Mouse (Mus musculus): ENCODE measurements around the gene Gnl1. TPM values are rescaled to one million over a fixed set of nuclear protein-coding genes. Genes with fewer than 3 reads are reported as not detected.
"Not testable (repeated sequence)": the region's sequence is repeated elsewhere in the genome, so short reads cannot be mapped to it uniquely, and the experiment has no call there.

Gene Gnl1
- polyA plus RNA-seq, 2 experiments: 4.4 to 5.2 TPM

DNA sequence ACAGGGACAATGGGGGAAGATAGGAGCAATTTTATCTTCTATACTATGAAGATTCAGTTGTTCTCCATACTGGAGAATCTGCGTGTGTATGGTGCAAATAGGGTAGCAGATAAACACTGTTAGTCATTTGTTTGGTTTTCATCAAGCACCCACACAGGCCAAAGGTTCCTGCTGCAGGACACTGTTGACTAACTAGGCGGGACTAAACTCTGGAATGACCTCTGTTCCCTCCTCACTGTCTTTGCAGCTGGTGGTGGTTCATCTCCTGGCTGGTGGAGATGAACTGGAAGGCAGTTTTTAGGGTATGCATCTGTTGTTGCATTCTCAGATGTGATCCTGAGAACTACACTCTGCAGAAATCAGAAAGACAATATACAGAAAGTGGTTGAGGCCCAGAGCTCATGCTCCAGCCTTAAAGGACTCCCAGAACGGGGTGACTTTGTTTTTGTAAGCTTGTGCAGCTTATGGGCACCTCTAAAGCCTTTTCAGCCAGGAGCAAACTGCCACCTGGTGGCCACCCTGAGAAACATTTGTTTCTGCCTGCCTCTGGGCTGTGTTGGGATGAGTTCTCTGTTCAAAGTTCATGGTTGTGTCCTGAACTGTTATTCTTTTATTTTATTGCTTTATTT is 55.5 kb downstream of the Gnl1 start:
- H3K4me3 ChIP-seq (ENCODE audit: insufficient read depth in 1 of 2, low read depth in 2 of 2, low read length in 2 of 2); H3K9ac ChIP-seq (replicated peaks); H3K36me3 ChIP-seq (replicated peaks; ENCODE audit: control insufficient read depth, insufficient read depth, low read depth); H3K27ac ChIP-seq; H3K4me2 ChIP-seq (ENCODE audit: low read depth); DNase-seq (ENCODE audit: low read depth in 3 of 3, low spot score in 3 of 3); H3K27me3 ChIP-seq (ENCODE audit: control insufficient read depth, insufficient read depth, low read length); H3K9me3 ChIP-seq (ENCODE audit: control insufficient read depth, low read length): not testable (repeated sequence)
- ATAC-seq (ENCODE audit: insufficient read depth): peak; percentile 59
- TF ChIP-seq CTCF (IDR thresholded peaks at IDR 0.05; ENCODE audit: low read depth): peak; percentile 72
- peaks cover 0 to 12% of the 10 kb centered on the region in 2 experiments; a peak in 3 of 4 replicates for H3K4me1 ChIP-seq (replicated peaks; ENCODE audit: control insufficient read depth in 2 of 2, insufficient read depth in 2 of 2, low read length in 1 of 2)
- 26% methylated on average over 3 of the region's 3 CpGs for WGBS (ENCODE audit: insufficient replicate concordance)

DNA sequence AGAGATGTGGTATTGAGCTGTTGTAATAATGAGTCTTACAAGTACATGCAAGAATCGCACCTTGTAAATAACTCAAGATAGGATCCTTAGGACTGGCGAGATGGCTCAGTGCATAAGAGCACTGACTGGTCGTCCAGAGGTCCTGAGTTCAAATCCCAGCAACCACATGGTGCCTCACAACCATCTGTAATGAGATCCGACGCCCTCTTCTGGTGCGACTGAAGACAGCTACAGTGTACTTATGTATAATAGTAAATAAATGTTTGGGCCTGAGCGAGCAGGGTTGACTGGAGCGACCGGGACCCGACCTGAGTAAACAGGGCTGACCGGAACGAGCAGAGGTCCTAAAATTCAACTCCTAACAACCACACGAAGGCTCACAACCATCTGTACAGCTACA is 56.5 kb downstream of the Gnl1 start:
- 73% methylated on average over 13 of the region's 13 CpGs for WGBS (ENCODE audit: insufficient replicate concordance)
- not testable (repeated sequence) for H3K4me1 ChIP-seq (replicated peaks; ENCODE audit: control insufficient read depth in 2 of 2, insufficient read depth in 2 of 2, low read length in 1 of 2); H3K27me3 ChIP-seq (ENCODE audit: control insufficient read depth, insufficient read depth, low read length); H3K9me3 ChIP-seq (ENCODE audit: control insufficient read depth, low read length); H3K4me2 ChIP-seq (ENCODE audit: low read depth); H3K4me3 ChIP-seq (ENCODE audit: insufficient read depth in 1 of 2, low read depth in 2 of 2, low read length in 2 of 2); H3K9ac ChIP-seq (replicated peaks); DNase-seq (ENCODE audit: low read depth in 3 of 3, low spot score in 3 of 3); ATAC-seq (ENCODE audit: insufficient read depth); H3K36me3 ChIP-seq (replicated peaks; ENCODE audit: control insufficient read depth, insufficient read depth, low read depth); H3K27ac ChIP-seq
- 0 out of 2 replicates have a peak, but pooled peaks have one; percentile 27 for TF ChIP-seq CTCF (IDR thresholded peaks at IDR 0.05; ENCODE audit: low read depth)

MicroRNAs within 50 kb of the gene (microRNA counts, 519-probe panel; counts per million panel counts)
- 69.9 counts per million for microRNA mmu-miR-877

Small RNA genes within 50 kb of the gene (microRNA-seq; reads per million reads assigned to microRNA genes)
- gene Mir877: 87.5 reads per million, percentile 46 among the genes with 10 or more reads in this experiment

Other genes starting within 250 kb of the Gnl1 start
- gene Ier3, start 158.2 kb upstream of the Gnl1 start, polyA plus RNA-seq (2012; rRNA removed): 10.2 and 11.0 TPM in 2 replicates
- gene Ier3, start 158.2 kb upstream of the Gnl1 start, polyA plus RNA-seq (2014; fragmentation: Nextera tagmentation; extraction: Ambion mirVana): 11.6 and 13.2 TPM in 2 replicates
- gene Flot1, start 156.6 kb upstream of the Gnl1 start, polyA plus RNA-seq (2012; rRNA removed): 22.4 and 34.7 TPM in 2 replicates
- gene Flot1, start 156.6 kb upstream of the Gnl1 start, polyA plus RNA-seq (2014; fragmentation: Nextera tagmentation; extraction: Ambion mirVana): 27.8 and 29.2 TPM in 2 replicates
- gene Tubb5, start 141.5 kb upstream of the Gnl1 start, polyA plus RNA-seq (2012; rRNA removed): 460 and 467 TPM in 2 replicates
- 330 and 363 TPM in 2 replicates for gene Tubb5, start 141.5 kb upstream of the Gnl1 start, polyA plus RNA-seq (2014; fragmentation: Nextera tagmentation; extraction: Ambion mirVana)
- gene Mdc1, start 138.3 kb upstream of the Gnl1 start, polyA plus RNA-seq (2012; rRNA removed): 9.2 and 10.0 TPM in 2 replicates
- 6.3 and 9.1 TPM in 2 replicates for gene Mdc1, start 138.3 kb upstream of the Gnl1 start, polyA plus RNA-seq (2014; fragmentation: Nextera tagmentation; extraction: Ambion mirVana)
- 15.6 and 18.2 TPM in 2 replicates for gene Nrm, start 118.5 kb upstream of the Gnl1 start, polyA plus RNA-seq (2012; rRNA removed)
- 20.1 and 22.4 TPM in 2 replicates for gene Nrm, start 118.5 kb upstream of the Gnl1 start, polyA plus RNA-seq (2014; fragmentation: Nextera tagmentation; extraction: Ambion mirVana)
- gene Ppp1r18, start 114.3 kb upstream of the Gnl1 start, polyA plus RNA-seq (2012; rRNA removed): 8.7 and 10.7 TPM in 2 replicates
- gene Ppp1r18, start 114.3 kb upstream of the Gnl1 start, polyA plus RNA-seq (2014; fragmentation: Nextera tagmentation; extraction: Ambion mirVana): 8.2 and 8.7 TPM in 2 replicates
- gene Dhx16, start 100.0 kb upstream of the Gnl1 start, polyA plus RNA-seq (2012; rRNA removed): 44.8 and 46.0 TPM in 2 replicates
- 25.5 and 30.2 TPM in 2 replicates for gene Dhx16, start 100.0 kb upstream of the Gnl1 start, polyA plus RNA-seq (2014; fragmentation: Nextera tagmentation; extraction: Ambion mirVana)
- 14.4 and 18.3 TPM in 2 replicates for gene 2310061I04Rik, start 82.4 kb upstream of the Gnl1 start, polyA plus RNA-seq (2012; rRNA removed)
- gene 2310061I04Rik, start 82.4 kb upstream of the Gnl1 start, polyA plus RNA-seq (2014; fragmentation: Nextera tagmentation; extraction: Ambion mirVana): 10.6 and 10.9 TPM in 2 replicates
- gene Atat1, start 69.8 kb upstream of the Gnl1 start, polyA plus RNA-seq (2012; rRNA removed): 8.5 and 8.7 TPM in 2 replicates
- 3.3 and 5.8 TPM in 2 replicates for gene Atat1, start 69.8 kb upstream of the Gnl1 start, polyA plus RNA-seq (2014; fragmentation: Nextera tagmentation; extraction: Ambion mirVana)
- gene Mrps18b, start 63.5 kb upstream of the Gnl1 start, polyA plus RNA-seq (2012; rRNA removed): 42.6 and 51.6 TPM in 2 replicates
- 73.8 and 74.1 TPM in 2 replicates for gene Mrps18b, start 63.5 kb upstream of the Gnl1 start, polyA plus RNA-seq (2014; fragmentation: Nextera tagmentation; extraction: Ambion mirVana)
- 12.3 and 15.6 TPM in 2 replicates for gene Ppp1r10, start 63.4 kb upstream of the Gnl1 start, polyA plus RNA-seq (2012; rRNA removed)
- 15.4 and 17.4 TPM in 2 replicates for gene Ppp1r10, start 63.4 kb upstream of the Gnl1 start, polyA plus RNA-seq (2014; fragmentation: Nextera tagmentation; extraction: Ambion mirVana)
- gene Abcf1, start 10.1 kb upstream of the Gnl1 start, polyA plus RNA-seq (2012; rRNA removed): 35.7 and 49.0 TPM in 2 replicates
- 39.0 and 49.1 TPM in 2 replicates for gene Abcf1, start 10.1 kb upstream of the Gnl1 start, polyA plus RNA-seq (2014; fragmentation: Nextera tagmentation; extraction: Ambion mirVana)
- gene Prr3, start 385 bp downstream of the Gnl1 start, polyA plus RNA-seq (2012; rRNA removed): 5.5 and 6.3 TPM in 2 replicates
- gene Prr3, start 385 bp downstream of the Gnl1 start, polyA plus RNA-seq (2014; fragmentation: Nextera tagmentation; extraction: Ambion mirVana): 3.5 and 4.5 TPM in 2 replicates
- gene H2-T24, start 40.7 kb downstream of the Gnl1 start, polyA plus RNA-seq (2012; rRNA removed): 3.2 and 4.3 TPM in 2 replicates
- 3.7 and 4.0 TPM in 2 replicates for gene H2-T24, start 40.7 kb downstream of the Gnl1 start, polyA plus RNA-seq (2014; fragmentation: Nextera tagmentation; extraction: Ambion mirVana)
- gene H2-T23, start 53.0 kb downstream of the Gnl1 start, polyA plus RNA-seq (2012; rRNA removed): 24.3 and 29.1 TPM in 2 replicates
- 25.5 and 28.8 TPM in 2 replicates for gene H2-T23, start 53.0 kb downstream of the Gnl1 start, polyA plus RNA-seq (2014; fragmentation: Nextera tagmentation; extraction: Ambion mirVana)
- 6.8 and 7.9 TPM in 2 replicates for gene H2-T22, start 62.9 kb downstream of the Gnl1 start, polyA plus RNA-seq (2012; rRNA removed)
- gene H2-T22, start 62.9 kb downstream of the Gnl1 start, polyA plus RNA-seq (2014; fragmentation: Nextera tagmentation; extraction: Ambion mirVana): 9.8 and 10.6 TPM in 2 replicates
- gene Gm6034, start 63.1 kb downstream of the Gnl1 start, polyA plus RNA-seq (2012; rRNA removed): not detected in 2 replicates
- not detected in 2 replicates for gene Gm6034, start 63.1 kb downstream of the Gnl1 start, polyA plus RNA-seq (2014; fragmentation: Nextera tagmentation; extraction: Ambion mirVana)
- 0.03 TPM in 1 of 2 replicates, not detected in the other for gene Gm11127, start 78.5 kb downstream of the Gnl1 start, polyA plus RNA-seq (2012; rRNA removed)
- gene Gm11127, start 78.5 kb downstream of the Gnl1 start, polyA plus RNA-seq (2014; fragmentation: Nextera tagmentation; extraction: Ambion mirVana): not detected in 2 replicates
- not detected in 2 replicates for gene Gm19684, start 141.8 kb downstream of the Gnl1 start, polyA plus RNA-seq (2012; rRNA removed)
- gene Gm19684, start 141.8 kb downstream of the Gnl1 start, polyA plus RNA-seq (2014; fragmentation: Nextera tagmentation; extraction: Ambion mirVana): not detected in 2 replicates
- not detected in 2 replicates for gene Gm7030, start 149.6 kb downstream of the Gnl1 start, polyA plus RNA-seq (2012; rRNA removed)
- not detected in 2 replicates for gene Gm7030, start 149.6 kb downstream of the Gnl1 start, polyA plus RNA-seq (2014; fragmentation: Nextera tagmentation; extraction: Ambion mirVana)
- not detected in 2 replicates for gene Gm8909, start 188.7 kb downstream of the Gnl1 start, polyA plus RNA-seq (2012; rRNA removed)
- gene Gm8909, start 188.7 kb downstream of the Gnl1 start, polyA plus RNA-seq (2014; fragmentation: Nextera tagmentation; extraction: Ambion mirVana): not detected in 2 replicates
- gene H2-T3, start 210.4 kb downstream of the Gnl1 start, polyA plus RNA-seq (2012; rRNA removed): not detected in 2 replicates
- not detected in 2 replicates for gene H2-T3, start 210.4 kb downstream of the Gnl1 start, polyA plus RNA-seq (2014; fragmentation: Nextera tagmentation; extraction: Ambion mirVana)